8 mouse cellular contexts compared by ENCODE assay signal in genomic region chr6:148211391-148211876, GRCm38 (mm10). TPM values are rescaled to one million over a fixed set of nuclear protein-coding genes. Genes with fewer than 3 reads are reported as not detected.
DNase-seq lines count a peak whose midpoint lies in the region; TF ChIP-seq lines count a peak whose summit lies in the region.

No protein-coding gene starts in this region.

- H3K9ac ChIP-seq in liver, adult 2 months (ENCODE audit: low read depth, low read length) = peak overlapping the region; percentile 91

- peak overlapping the region; percentile 96 for H3K4me3 ChIP-seq in forebrain, embryonic 10.5 days
- peak overlapping the region; percentile 86 for H3K4me3 ChIP-seq in liver, adult 2 months (ENCODE audit: insufficient read depth, low read depth, low read length)
- peak overlapping the region; percentile 90 for H3K4me3 ChIP-seq in small intestine, adult 2 months (ENCODE audit: low read depth, low read length)

- peak; percentile 14 to 18 for DNase-seq in layer of hippocampus, postnatal 25 days (ENCODE audit: extremely low spot score in 1 of 2, low spot score in 1 of 2)
- DNase-seq in layer of hippocampus, adult 9-10 months (ENCODE audit: low spot score) = no peak
- peak; percentile 33 for DNase-seq in WW6 (ENCODE audit: low read depth, low spot score)
- DNase-seq in forebrain, embryonic 10.5 days (ENCODE audit: extremely low spot score, low spot score) = no peak
- no peak for DNase-seq in liver, adult 2 months (ENCODE audit: extremely low read depth, low read depth, low spot score)
- DNase-seq in cerebellum, adult 8-10 months = no peak
- DNase-seq in cerebellum, adult 11 months = no peak

- peaks cover 19% of the 10 kb centered on the region for H3K4me1 ChIP-seq in forebrain, embryonic 10.5 days
- peaks cover 18% of the 10 kb centered on the region for H3K4me1 ChIP-seq in liver, adult 2 months (ENCODE audit: control insufficient read depth, insufficient read depth, low read length)
- no peaks in the 10 kb centered on the region; the same call in 1 of the 2 replicates for H3K4me1 ChIP-seq in small intestine, adult 2 months (ENCODE audit: control insufficient read depth, insufficient read depth, insufficient read length, low read length)

- peak overlapping the region; percentile 98 for H3K27ac ChIP-seq in forebrain, embryonic 10.5 days
- H3K27ac ChIP-seq in liver, adult 2 months (replicated peaks; ENCODE audit: insufficient read depth, low read depth, low read length) = peak overlapping the region; percentile 72
- peak overlapping the region; percentile 49 for H3K27ac ChIP-seq in small intestine, adult 2 months (ENCODE audit: insufficient read depth, low read depth, low read length)

- no peaks in the 10 kb centered on the region; the same call in 1 of the 2 replicates for H3K36me3 ChIP-seq in forebrain, embryonic 10.5 days (replicated peaks)
- no peaks in the 10 kb centered on the region for H3K36me3 ChIP-seq in liver, adult 2 months (ENCODE audit: control insufficient read depth, insufficient read depth, low read length)
- H3K36me3 ChIP-seq in small intestine, adult 2 months (ENCODE audit: control insufficient read depth, insufficient read depth, low read length) = 0 out of 2 replicates have a peak, but pooled peaks cover 2% of the 10 kb centered on the region

- TF ChIP-seq CTCF in liver, adult 2 months (IDR thresholded peaks at IDR 0.05; ENCODE audit: low read depth, low read length) = no peak
- TF ChIP-seq CTCF in small intestine, adult 2 months (IDR thresholded peaks at IDR 0.05; ENCODE audit: extremely low read depth, insufficient read length, insufficient replicate concordance, low read depth, low read length) = no peak

- no peaks in the 10 kb centered on the region for H3K27me3 ChIP-seq in forebrain, embryonic 10.5 days (ENCODE audit: poor library complexity, severe bottlenecking)
- H3K27me3 ChIP-seq in liver, adult 2 months (ENCODE audit: control insufficient read depth, insufficient read depth, low read length) = no peaks in the 10 kb centered on the region
- no peaks in the 10 kb centered on the region for H3K27me3 ChIP-seq in small intestine, adult 2 months (ENCODE audit: control insufficient read depth, insufficient read depth, low read length)

- H3K9me3 ChIP-seq in forebrain, embryonic 10.5 days = no peaks in the 10 kb centered on the region

- H3K79me2 ChIP-seq in liver, adult 2 months (ENCODE audit: control insufficient read depth, insufficient read depth, low read length) = peaks cover 19% of the 10 kb centered on the region; the same call in 1 of the 2 replicates

- no peak for TF ChIP-seq POLR2A in liver, adult 2 months (IDR thresholded peaks at IDR 0.05; ENCODE audit: extremely low read depth, insufficient read depth, low read length)
- TF ChIP-seq POLR2A in small intestine, adult 2 months (IDR thresholded peaks at IDR 0.05; ENCODE audit: low read depth, low read length) = no peak

- WGBS in forebrain, embryonic 10.5 days = under 1% methylated on average over 51 of the region's 51 CpGs
- under 1% methylated on average over 51 of the region's 51 CpGs for WGBS in liver, adult 2 months
- under 1% methylated on average over 51 of the region's 51 CpGs for WGBS in small intestine, adult 2 months

RNA-seq across cellular contexts. Expression of gene Ergic2, which starts 0.7 kb away (rescaled TPM):
- 10 to 100 TPM; 66.0 to 72.4 TPM for total RNA-seq in layer of hippocampus, postnatal 25 days (2021)
- 194 and 207 TPM in 2 replicates for polyA plus RNA-seq in forebrain, embryonic 10.5 days (2016; fragmentation: Nextera tagmentation; extraction: Ambion mirVana)
- 80.0 and 94.7 TPM in 2 replicates for total RNA-seq in liver, adult 2 months (2014; rRNA removed)
- polyA plus RNA-seq in liver, adult 2 months (2012; rRNA removed) = 25.7 and 31.8 TPM in 2 replicates
- 7.8 and 13.1 TPM in 2 replicates for polyA plus RNA-seq in small intestine, adult 2 months (2012; rRNA removed)

Comparison
In these comparisons a context has a peak if more than half of its experiments do, and no peak if none do; other contexts are left out.
1. DNase-seq: peak in layer of hippocampus, postnatal 25 days (2 of 2) and WW6 (single experiment); none in layer of hippocampus, adult 9-10 months (single experiment), forebrain, embryonic 10.5 days (single experiment), liver, adult 2 months (single experiment), cerebellum, adult 8-10 months (single experiment) and cerebellum, adult 11 months (single experiment).
2. Peak in every context shown above with its lines, with median percentiles within 50 percentile points of each other: H3K27ac ChIP-seq and H3K4me3 ChIP-seq.